Mouse (Mus musculus) urinary bladder, postnatal 4 days (tissue): ENCODE results near the gene Bbs1.
"Not testable (repeated sequence)": the region's sequence is repeated elsewhere in the genome, so short reads cannot be mapped to it uniquely, and the experiment has no call there.

Experiments used
- DNase-seq, 2 experiments: peaks; one replicate each; pipeline ENCODE4 v3.0.0; 2021 to 2022; ENCODE audit warnings: low spot score in 2 of 2

Bbs1 gene

DNA sequence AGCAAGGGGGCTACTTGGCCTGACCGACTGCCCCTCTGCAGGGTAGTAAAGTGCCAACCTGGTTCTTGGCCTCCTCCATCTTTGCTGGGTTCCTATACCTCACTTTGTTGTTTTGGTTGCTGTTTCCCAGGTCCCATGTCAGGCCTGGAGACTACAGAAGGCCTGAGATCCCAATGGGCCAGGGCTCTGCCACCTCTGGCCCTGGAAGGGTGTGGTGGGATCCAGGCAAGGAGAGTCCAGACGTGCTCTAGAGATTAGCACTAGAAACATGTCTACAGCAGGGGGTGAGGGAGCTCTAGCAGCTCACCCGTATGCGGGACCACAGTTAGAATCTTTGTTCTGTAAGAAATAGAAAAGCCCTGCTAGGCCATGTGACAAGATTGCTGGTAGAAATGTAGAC is 22.5 kb downstream of the Bbs1 start:
- no peak for DNase-seq

- no peak for DNase-seq
These were observed 27.1 kb downstream of the Bbs1 start for GRCm38 (mm10) chr19:4879324-4879703.

- DNase-seq: peak; percentile 92 to 95
These were observed 27.8 kb downstream of the Bbs1 start, which contains the start of gene Zdhhc24 for GRCm38 (mm10) chr19:4878405-4879323. Gene Zdhhc24 (plus strand): TSS chr19:4878668.

DNA sequence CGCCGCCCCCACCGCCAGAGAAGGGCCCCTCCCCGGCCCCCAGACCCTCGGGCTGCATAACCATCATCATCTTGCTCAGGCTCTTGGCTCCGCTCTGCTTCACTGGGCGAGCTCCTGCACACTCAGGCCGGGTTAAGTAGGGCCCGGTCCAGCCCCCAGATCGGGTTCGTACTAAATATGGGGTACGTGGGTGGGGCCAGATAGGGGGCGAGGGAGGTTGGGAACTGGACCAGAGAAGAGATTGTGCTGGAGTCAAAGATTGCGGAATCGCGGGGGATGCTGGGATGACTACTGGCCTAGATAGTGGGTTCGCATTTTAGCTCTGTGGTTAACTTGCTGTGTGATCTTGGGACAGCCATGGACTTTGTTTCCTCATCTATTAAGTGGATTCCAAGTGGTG is 28.6 kb downstream of the Bbs1 start, which contains the start of gene Actn3:
Actn3 (minus strand) TSS at position 125 of the 400 bp plus-strand sequence.
- DNase-seq: peak in 1 of 2 experiments; percentile 48

GRCm38 (mm10) chr19:4876755-4877154 is 29.7 kb downstream of the Bbs1 start:
- DNase-seq: no peak

GRCm38 (mm10) chr19:4876241-4876640 is 30.2 kb downstream of the Bbs1 start:
- DNase-seq: no peak

GRCm38 (mm10) chr19:4874613-4875012 is 31.8 kb downstream of the Bbs1 start:
- not testable (repeated sequence) for DNase-seq

DNA sequence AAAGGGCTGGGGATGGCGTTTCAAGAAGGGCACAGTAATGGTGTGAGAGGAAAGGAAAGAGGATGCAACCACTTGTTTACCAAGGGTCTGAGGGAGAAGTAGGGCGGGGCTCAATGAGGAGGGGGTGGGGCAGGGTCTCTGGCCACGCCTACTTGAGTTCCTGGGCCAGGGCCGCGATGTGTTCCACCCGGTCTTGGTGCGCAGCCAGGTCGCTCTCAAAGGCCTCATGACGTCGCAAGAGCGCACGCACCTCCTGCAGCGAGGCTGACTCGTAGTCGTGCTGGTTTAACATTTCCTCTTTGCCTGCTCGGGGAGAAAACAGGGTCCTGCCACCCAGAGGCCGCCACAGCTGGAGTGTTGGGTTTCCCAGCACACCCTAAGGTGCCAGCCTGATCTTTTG is 41.3 kb downstream of the Bbs1 start:
- DNase-seq: no peak

- no peak for DNase-seq
These were observed 43.4 kb downstream of the Bbs1 start for GRCm38 (mm10) chr19:4863048-4863447.

DNA sequence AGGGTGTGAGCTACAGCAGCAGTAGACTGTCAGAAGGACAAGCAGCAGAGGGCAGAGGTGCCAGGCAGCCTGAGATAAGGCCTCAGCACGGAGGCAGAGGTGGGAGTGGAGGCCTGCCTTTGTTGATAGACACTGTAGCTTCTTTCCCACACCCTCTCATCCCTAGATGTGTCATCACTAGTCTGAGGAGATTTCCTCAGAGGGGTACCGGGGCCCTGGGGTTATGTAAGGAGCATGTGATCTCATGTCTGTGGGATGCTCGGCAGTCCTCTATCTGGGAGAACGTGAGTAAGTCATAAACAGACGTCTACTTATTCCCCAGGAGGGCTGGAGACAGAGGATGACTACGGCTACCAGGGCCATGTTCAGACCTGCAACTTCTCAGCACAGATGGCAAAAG is 47.3 kb downstream of the Bbs1 start:
- DNase-seq: no peak

GRCm38 (mm10) chr19:4855951-4856350 is 50.5 kb downstream of the Bbs1 start:
- DNase-seq: no peak

DNA sequence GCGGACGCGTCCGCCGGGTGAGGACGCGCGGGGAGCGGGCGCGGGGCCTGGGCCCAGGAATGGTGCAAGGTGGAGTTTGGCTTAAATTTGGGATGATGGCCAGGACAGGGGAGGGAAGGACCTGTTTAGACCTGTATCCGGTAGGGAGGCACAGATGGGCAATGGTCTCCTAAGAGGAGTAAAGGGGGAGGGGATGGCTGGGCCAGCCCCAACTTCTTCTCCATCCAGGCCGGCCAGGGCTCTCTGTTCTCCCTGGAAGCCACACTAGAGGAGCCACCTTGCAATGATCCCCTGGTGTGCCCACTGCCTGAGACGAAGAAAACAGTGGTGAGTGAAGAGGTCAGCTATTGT is 51.0 kb downstream of the Bbs1 start:
- no peak for DNase-seq

- peak; percentile 81 to 87 for DNase-seq
These were observed 51.6 kb downstream of the Bbs1 start, which contains the start of gene Ctsf for GRCm38 (mm10) chr19:4854552-4855469. Gene Ctsf (plus strand): TSS chr19:4855130.

DNA sequence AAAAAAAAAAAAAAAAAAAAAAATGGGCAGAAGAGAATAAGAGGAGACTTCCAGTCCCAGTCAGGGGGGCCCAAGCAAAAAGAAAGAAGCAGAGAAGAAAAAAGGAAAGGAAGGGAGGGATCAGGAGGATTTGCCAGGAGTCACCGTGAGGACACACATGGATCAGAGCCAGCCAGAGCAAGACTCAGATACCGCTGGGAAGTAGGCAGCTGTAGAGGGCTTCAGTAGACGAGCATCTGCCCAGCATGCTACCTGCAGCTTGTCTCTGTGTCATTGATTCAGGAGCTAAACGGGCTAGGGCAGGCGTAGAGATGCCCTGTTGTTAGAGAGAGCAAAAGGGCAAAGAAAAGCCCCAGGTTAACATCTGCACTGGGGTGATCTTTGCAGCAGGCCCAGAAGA is 56.1 kb downstream of the Bbs1 start:
- DNase-seq: no peak

GRCm38 (mm10) chr19:4849800-4850199 is 56.6 kb downstream of the Bbs1 start:
- no peak for DNase-seq

DNA sequence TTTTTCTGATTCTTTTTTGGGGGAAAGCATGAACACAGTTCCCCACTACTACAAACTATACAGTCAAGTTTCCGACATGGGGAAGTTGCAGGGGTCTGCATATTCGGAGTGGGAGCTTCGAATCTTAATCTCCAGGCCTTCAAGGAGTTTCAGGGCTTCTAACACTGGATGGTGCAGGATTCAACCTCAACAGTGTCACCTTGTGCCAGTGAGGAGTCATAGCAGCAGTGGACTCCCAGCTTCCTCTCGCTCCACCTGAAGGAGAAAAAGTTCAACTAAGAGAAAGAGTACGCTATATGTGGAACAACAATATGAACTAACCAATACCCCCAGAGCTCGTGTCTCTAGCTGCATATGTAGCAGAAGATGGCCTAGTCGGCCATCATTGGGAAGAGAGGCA is 58.9 kb downstream of the Bbs1 start:
- DNase-seq: no peak

DNA sequence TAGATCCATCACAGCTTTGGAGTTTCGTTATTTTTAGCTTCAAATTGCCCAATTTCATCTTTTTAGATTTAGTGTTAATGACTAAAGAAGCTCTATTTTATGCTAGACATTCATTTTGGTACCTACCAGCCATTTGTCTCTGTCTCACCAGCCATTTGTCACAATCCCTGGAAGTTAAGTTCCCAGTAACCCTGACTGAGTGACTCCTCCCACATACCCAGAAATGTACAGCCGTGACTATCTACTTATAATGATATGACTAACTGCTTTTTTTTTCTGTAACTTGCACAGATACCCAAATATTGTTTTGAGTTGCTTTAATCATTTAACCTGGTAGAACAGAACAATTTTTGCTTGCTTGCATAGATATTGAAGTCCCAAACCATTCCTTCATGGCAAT is 60.6 kb downstream of the Bbs1 start:
- DNase-seq: no peak

DNA sequence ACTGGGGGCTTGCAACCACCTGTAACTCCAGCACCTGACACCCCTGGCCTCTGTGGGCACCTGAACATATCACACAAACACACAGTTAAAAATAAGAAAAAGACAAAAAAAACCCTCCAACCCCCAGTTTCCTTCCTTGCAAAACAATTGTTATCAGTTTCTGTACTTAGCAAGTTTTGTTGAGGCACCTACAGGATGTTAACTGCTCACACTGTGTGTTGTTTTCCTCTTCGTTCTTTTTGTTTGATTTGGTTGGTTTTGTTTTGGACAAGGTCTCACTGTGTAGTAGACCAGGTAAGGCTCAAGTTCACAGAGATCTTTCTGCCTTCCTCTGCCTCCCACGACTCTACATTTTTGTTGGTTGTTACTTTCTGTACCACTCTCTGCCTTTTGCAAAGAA is 63.8 kb downstream of the Bbs1 start:
- no peak for DNase-seq

DNA sequence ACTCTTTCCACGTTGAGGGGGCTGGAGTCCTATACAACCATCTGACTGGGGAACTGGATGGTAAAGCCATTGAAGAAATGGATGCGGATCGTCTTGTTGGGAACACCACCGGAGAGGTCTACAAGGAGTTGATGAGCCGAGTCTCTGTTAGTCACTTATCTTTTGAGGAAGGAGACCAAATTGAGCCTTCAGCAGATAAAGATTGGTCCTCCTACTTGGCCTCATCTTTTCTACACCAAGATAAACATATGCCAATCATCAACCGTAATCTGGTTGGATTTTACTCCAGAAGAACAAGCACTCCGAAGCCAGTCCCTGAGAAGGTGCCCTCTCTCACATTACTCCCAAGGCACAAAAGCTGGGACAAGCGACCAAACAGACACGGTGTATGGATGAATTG is 65.6 kb downstream of the Bbs1 start:
- no peak for DNase-seq

- peak; percentile 93 to 95 for DNase-seq
These were observed 67.3 kb downstream of the Bbs1 start, which contains the start of the genes Ccs and Ccdc87 for GRCm38 (mm10) chr19:4839149-4839548. Gene Ccs (minus strand): TSS chr19:4839332. Gene Ccdc87 (plus strand): TSS chr19:4839366.

- no peak for DNase-seq
These were observed 67.8 kb downstream of the Bbs1 start for GRCm38 (mm10) chr19:4838526-4839140.

DNA sequence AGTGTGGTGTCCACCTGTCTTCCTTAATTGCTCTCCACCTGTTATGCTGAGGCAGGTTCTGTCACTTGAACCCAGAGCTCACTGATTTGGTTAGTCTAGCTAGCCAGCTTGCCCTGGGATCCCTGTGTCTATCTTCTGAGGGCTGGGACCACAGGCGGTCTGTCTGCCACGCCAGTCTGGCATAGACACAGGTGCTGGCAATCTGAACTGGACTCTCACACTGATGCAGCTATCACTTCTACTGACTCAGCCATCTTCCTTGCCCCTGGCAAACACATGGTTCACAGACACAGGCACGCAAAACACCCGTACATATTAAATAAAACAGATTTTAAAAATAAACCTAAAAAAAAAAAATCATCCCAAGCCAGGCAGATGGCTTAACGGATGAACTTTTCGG is 69.4 kb downstream of the Bbs1 start:
- no peak for DNase-seq
